Mouse (Mus musculus) CD4-positive, CD25-positive, alpha-beta regulatory T cell, adult 4 months (primary cell): Measurements from ENCODE around the gene D430041D05Rik. TPM values are rescaled to one million over a fixed set of nuclear protein-coding genes. Genes with fewer than 3 reads are reported as not detected.
"Not testable (repeated sequence)": the region's sequence is repeated elsewhere in the genome, so short reads cannot be mapped to it uniquely, and the experiment has no call there.

Experiments used
- ATAC-seq: one replicate; pipeline ENCODE4 v1.8.0; 2017
- polyA plus RNA-seq, 2 experiments: library from polyadenylated mRNA; unstranded; fragments of 100-300 nt; shearing (Covaris generic); gene quantifications; one replicate each; pipeline ENCODE4 v1.2.1; 2017

D430041D05Rik gene
- polyA plus RNA-seq, 2 experiments from 2014 or later: not detected

GRCm38 (mm10) chr2:104110031-104110430 lies 300.8 kb downstream of the D430041D05Rik start:
- ATAC-seq: no peak

GRCm38 (mm10) chr2:104109528-104109927 lies 301.3 kb downstream of the D430041D05Rik start:
- ATAC-seq: no peak

- not testable (repeated sequence) for ATAC-seq
These were observed 301.8 kb downstream of the D430041D05Rik start for GRCm38 (mm10) chr2:104109021-104109420.

- no peak for ATAC-seq
These were observed 306.0 kb downstream of the D430041D05Rik start for GRCm38 (mm10) chr2:104104800-104105199.

- no peak for ATAC-seq
These were observed 310.9 kb downstream of the D430041D05Rik start for GRCm38 (mm10) chr2:104099946-104100345.

- no peak for ATAC-seq
These were observed 311.6 kb downstream of the D430041D05Rik start for GRCm38 (mm10) chr2:104099231-104099585.

GRCm38 (mm10) chr2:104098529-104099230 lies 312.1 kb downstream of the D430041D05Rik start:
- no peak for ATAC-seq

- not testable (repeated sequence) for ATAC-seq
These were observed 313.4 kb downstream of the D430041D05Rik start for GRCm38 (mm10) chr2:104097396-104097795.

- ATAC-seq: not testable (repeated sequence)
These were observed 314.0 kb downstream of the D430041D05Rik start for GRCm38 (mm10) chr2:104096796-104097195.

GRCm38 (mm10) chr2:104096256-104096655 lies 314.6 kb downstream of the D430041D05Rik start:
- no peak for ATAC-seq

GRCm38 (mm10) chr2:104095741-104096213 lies 315.0 kb downstream of the D430041D05Rik start, which contains the start of gene Cd59a:
Cd59a (plus strand) TSS chr2:104095801.
- ATAC-seq: peak; percentile 62

- no peak for ATAC-seq
These were observed 317.5 kb downstream of the D430041D05Rik start for GRCm38 (mm10) chr2:104093305-104093704.

Other genes starting within 250 kb of the D430041D05Rik start
- 10 to 100 TPM in 1 of 2 experiments, 1 to 10 TPM in 1; 6.5 to 15.7 TPM for gene Hipk3, start 83.4 kb upstream of the D430041D05Rik start, polyA plus RNA-seq
- gene Cstf3, start 179.5 kb upstream of the D430041D05Rik start, polyA plus RNA-seq: 10 to 100 TPM; 59.9 to 64.5 TPM